Mouse (Mus musculus): ENCODE measurements around the gene Tmem132e. TPM values are rescaled to one million over a fixed set of nuclear protein-coding genes. Genes with fewer than 3 reads are reported as not detected.
A peak's percentile ranks its signal among the peaks of the same experiment; 100 is the strongest.

The Tmem132e gene
- polyA plus RNA-seq (2014; fragmentation: Nextera tagmentation; extraction: Ambion mirVana): 1.3 TPM in 2 replicates

- under 1% methylated on average over 86 of the region's 88 CpGs for WGBS
- DNase-seq (ENCODE audit: low spot score): peak; percentile 75
Observed at GRCm38 (mm10) chr11:82388371-82389313, at the start of gene Tmem132e. Tmem132e (plus strand) TSS chr11:82388900.

GRCm38 (mm10) chr11:82339921-82340401, 48.7 kb upstream of the Tmem132e start:
- H3K4me3 ChIP-seq (ENCODE audit: low read depth, low read length): no peak overlapping the region
- 0 out of 2 replicates have a peak, but pooled peaks cover 4% of the 10 kb centered on the region for H3K4me1 ChIP-seq (replicated peaks; ENCODE audit: control insufficient read depth, insufficient read depth, low read length)
- H3K9me3 ChIP-seq (ENCODE audit: control insufficient read depth, low read length): no peaks in the 10 kb centered on the region
- H3K4me2 ChIP-seq (ENCODE audit: low read length): no peak overlapping the region
- H3K27me3 ChIP-seq (replicated peaks; ENCODE audit: control insufficient read depth, insufficient read depth, low read length): no peaks in the 10 kb centered on the region
- no peak overlapping the region for H3K9ac ChIP-seq (ENCODE audit: low read length)
- WGBS: 11% methylated on average over 7 of the region's 7 CpGs
- H3K36me3 ChIP-seq (ENCODE audit: control insufficient read depth, insufficient read depth, low read length): no peaks in the 10 kb centered on the region
- ATAC-seq (replicated peaks; ENCODE audit: low FRiP score, low TSS enrichment, low read depth): no peak
- DNase-seq (ENCODE audit: low spot score): no peak
- H3K27ac ChIP-seq (ENCODE audit: low read depth): no peak overlapping the region

More at GRCm38 (mm10) chr11:82388371-82389313, at the start of gene Tmem132e:
- Histone ChIP-seq H3K27me3 (replicated peaks; ENCODE audit: control insufficient read depth, insufficient read depth, low read length) (peaks cover 87% of the 10 kb centered on the region), H3K4me1 (replicated peaks; ENCODE audit: control insufficient read depth, insufficient read depth, low read length) (peaks cover 13% of the 10 kb centered on the region), H3K4me2 (ENCODE audit: low read length) (peak within 1 kb of the TSS; percentile 89), H3K9me3 (ENCODE audit: control insufficient read depth, low read length) (no peaks in the 10 kb centered on the region), H3K4me3 (ENCODE audit: low read depth, low read length) (peak within 1 kb of the TSS; percentile 39), H3K27ac (ENCODE audit: low read depth) (no peak within 1 kb of the TSS), H3K36me3 (ENCODE audit: control insufficient read depth, insufficient read depth, low read length) (no peaks in the 10 kb centered on the region), H3K9ac (ENCODE audit: low read length) (peak within 1 kb of the TSS; percentile 44)
- ATAC-seq (replicated peaks; ENCODE audit: low FRiP score, low TSS enrichment, low read depth): peak; percentile 44; the same call in 1 of the 2 replicates

GRCm38 (mm10) chr11:82340416-82340815, 48.3 kb upstream of the Tmem132e start:
- Histone ChIP-seq H3K27ac (ENCODE audit: low read depth) (no peak overlapping the region), H3K4me1 (replicated peaks; ENCODE audit: control insufficient read depth, insufficient read depth, low read length) (0 out of 2 replicates have a peak, but pooled peaks cover 4% of the 10 kb centered on the region), H3K4me2 (ENCODE audit: low read length) (no peak overlapping the region), H3K36me3 (ENCODE audit: control insufficient read depth, insufficient read depth, low read length) (no peaks in the 10 kb centered on the region), H3K9ac (ENCODE audit: low read length) (no peak overlapping the region), H3K4me3 (ENCODE audit: low read depth, low read length) (no peak overlapping the region), H3K27me3 (replicated peaks; ENCODE audit: control insufficient read depth, insufficient read depth, low read length) (no peaks in the 10 kb centered on the region), H3K9me3 (ENCODE audit: control insufficient read depth, low read length) (no peaks in the 10 kb centered on the region)
- ATAC-seq (replicated peaks; ENCODE audit: low FRiP score, low TSS enrichment, low read depth) (no peak), DNase-seq (ENCODE audit: low spot score) (peak; percentile 50)
- WGBS: 29% methylated on average over 6 of the region's 6 CpGs

GRCm38 (mm10) chr11:82340900-82341299, 47.8 kb upstream of the Tmem132e start:
- ATAC-seq (replicated peaks; ENCODE audit: low FRiP score, low TSS enrichment, low read depth): no peak
- no peak for DNase-seq (ENCODE audit: low spot score)
- Histone ChIP-seq H3K27ac (ENCODE audit: low read depth) (no peak overlapping the region), H3K9ac (ENCODE audit: low read length) (no peak overlapping the region), H3K9me3 (ENCODE audit: control insufficient read depth, low read length) (no peaks in the 10 kb centered on the region), H3K4me1 (replicated peaks; ENCODE audit: control insufficient read depth, insufficient read depth, low read length) (0 out of 2 replicates have a peak, but pooled peaks cover 4% of the 10 kb centered on the region), H3K27me3 (replicated peaks; ENCODE audit: control insufficient read depth, insufficient read depth, low read length) (no peaks in the 10 kb centered on the region), H3K4me3 (ENCODE audit: low read depth, low read length) (no peak overlapping the region), H3K36me3 (ENCODE audit: control insufficient read depth, insufficient read depth, low read length) (no peaks in the 10 kb centered on the region), H3K4me2 (ENCODE audit: low read length) (no peak overlapping the region)
- WGBS: 26% methylated on average over 2 of the region's 2 CpGs

- H3K9me3 ChIP-seq (ENCODE audit: control insufficient read depth, low read length): no peaks in the 10 kb centered on the region
- 83% methylated on average over 10 of the region's 10 CpGs for WGBS
- DNase-seq (ENCODE audit: low spot score): no peak
Observed at GRCm38 (mm10) chr11:82351039-82351438, 37.7 kb upstream of the Tmem132e start.

GRCm38 (mm10) chr11:82370151-82370550, 18.5 kb upstream of the Tmem132e start:
- 74% methylated on average over 11 of the region's 11 CpGs for WGBS
- no peaks in the 10 kb centered on the region for H3K27me3 ChIP-seq (replicated peaks; ENCODE audit: control insufficient read depth, insufficient read depth, low read length)
- no peak overlapping the region for H3K4me2 ChIP-seq (ENCODE audit: low read length)
- no peak for ATAC-seq (replicated peaks; ENCODE audit: low FRiP score, low TSS enrichment, low read depth)
- H3K4me1 ChIP-seq (replicated peaks; ENCODE audit: control insufficient read depth, insufficient read depth, low read length): no peaks in the 10 kb centered on the region
- no peak for DNase-seq (ENCODE audit: low spot score)
- H3K27ac ChIP-seq (ENCODE audit: low read depth): no peak overlapping the region
- no peaks in the 10 kb centered on the region for H3K36me3 ChIP-seq (ENCODE audit: control insufficient read depth, insufficient read depth, low read length)
- H3K9me3 ChIP-seq (ENCODE audit: control insufficient read depth, low read length): no peaks in the 10 kb centered on the region
- H3K9ac ChIP-seq (ENCODE audit: low read length): no peak overlapping the region
- no peak overlapping the region for H3K4me3 ChIP-seq (ENCODE audit: low read depth, low read length)

More at GRCm38 (mm10) chr11:82351039-82351438, 37.7 kb upstream of the Tmem132e start:
- Histone ChIP-seq H3K27me3 (replicated peaks; ENCODE audit: control insufficient read depth, insufficient read depth, low read length) (no peaks in the 10 kb centered on the region), H3K36me3 (ENCODE audit: control insufficient read depth, insufficient read depth, low read length) (no peaks in the 10 kb centered on the region), H3K4me3 (ENCODE audit: low read depth, low read length) (no peak overlapping the region), H3K9ac (ENCODE audit: low read length) (no peak overlapping the region), H3K4me2 (ENCODE audit: low read length) (no peak overlapping the region), H3K27ac (ENCODE audit: low read depth) (no peak overlapping the region), H3K4me1 (replicated peaks; ENCODE audit: control insufficient read depth, insufficient read depth, low read length) (no peaks in the 10 kb centered on the region)
- ATAC-seq (replicated peaks; ENCODE audit: low FRiP score, low TSS enrichment, low read depth): no peak

DNA sequence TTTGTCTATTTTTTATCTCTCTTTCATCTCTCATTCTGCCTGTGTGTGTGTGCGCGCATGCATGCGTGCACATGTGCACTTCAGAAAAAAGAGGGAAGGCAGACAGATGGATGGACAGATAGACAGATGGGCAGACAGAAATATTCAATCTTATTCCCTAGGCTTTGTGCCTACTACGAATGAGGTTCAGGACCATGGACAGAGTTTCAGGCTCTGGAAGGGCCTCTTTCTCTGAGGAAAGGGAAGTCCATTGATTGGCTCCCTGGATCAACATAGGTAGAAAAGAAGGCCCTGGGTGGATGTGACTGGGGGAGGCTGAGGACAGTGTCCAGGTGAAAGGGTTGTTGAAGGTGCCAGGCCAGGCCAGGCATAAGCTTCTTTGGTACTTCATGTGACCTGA, 17.1 kb upstream of the Tmem132e start:
- DNase-seq (ENCODE audit: low spot score): peak; percentile 71
- no peaks in the 10 kb centered on the region for H3K9me3 ChIP-seq (ENCODE audit: control insufficient read depth, low read length)

DNA sequence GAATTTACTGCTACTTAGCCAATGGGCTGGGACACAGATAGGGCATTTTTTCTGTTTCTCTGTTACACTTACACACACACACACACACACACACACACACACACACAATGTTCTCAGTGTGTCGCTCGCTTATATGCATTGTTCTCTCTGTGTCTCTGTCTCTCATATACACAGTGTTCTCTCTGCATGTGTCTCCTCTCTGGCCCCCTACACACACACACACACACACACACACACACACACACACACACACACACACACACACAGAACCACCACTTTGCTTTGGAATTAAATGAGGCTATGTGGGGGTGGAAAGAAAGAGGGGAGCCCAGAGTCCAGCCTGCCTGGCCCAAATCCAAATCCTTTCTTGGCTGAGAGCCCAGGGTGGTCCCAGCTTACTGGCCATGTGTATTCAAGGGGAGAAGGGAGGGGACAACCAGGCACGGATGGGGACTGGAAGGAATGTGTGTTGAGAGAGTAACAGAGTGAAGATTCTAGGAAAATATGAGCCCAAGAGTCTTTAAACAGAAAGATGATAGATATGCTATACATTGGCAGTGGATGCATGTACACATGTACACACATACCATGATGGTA, 8.0 kb upstream of the Tmem132e start:
- H3K27me3 ChIP-seq (replicated peaks; ENCODE audit: control insufficient read depth, insufficient read depth, low read length): peaks cover 26% of the 10 kb centered on the region
- no peak overlapping the region for H3K9ac ChIP-seq (ENCODE audit: low read length)
- ATAC-seq (replicated peaks; ENCODE audit: low FRiP score, low TSS enrichment, low read depth): peak; percentile 55
- H3K4me2 ChIP-seq (ENCODE audit: low read length): no peak overlapping the region
- H3K36me3 ChIP-seq (ENCODE audit: control insufficient read depth, insufficient read depth, low read length): no peaks in the 10 kb centered on the region
- H3K27ac ChIP-seq (ENCODE audit: low read depth): no peak overlapping the region
- no peak overlapping the region for H3K4me3 ChIP-seq (ENCODE audit: low read depth, low read length)
- peaks cover 6% of the 10 kb centered on the region for H3K4me1 ChIP-seq (replicated peaks; ENCODE audit: control insufficient read depth, insufficient read depth, low read length)
- no peaks in the 10 kb centered on the region for H3K9me3 ChIP-seq (ENCODE audit: control insufficient read depth, low read length)
- WGBS: 46% methylated on average over 3 of the region's 3 CpGs
- DNase-seq (ENCODE audit: low spot score): peak; percentile 79

More for the DNA sequence above, 17.1 kb upstream of the Tmem132e start:
- H3K9ac ChIP-seq (ENCODE audit: low read length): no peak overlapping the region
- H3K4me2 ChIP-seq (ENCODE audit: low read length): no peak overlapping the region
- H3K36me3 ChIP-seq (ENCODE audit: control insufficient read depth, insufficient read depth, low read length): no peaks in the 10 kb centered on the region
- H3K4me1 ChIP-seq (replicated peaks; ENCODE audit: control insufficient read depth, insufficient read depth, low read length): no peaks in the 10 kb centered on the region
- H3K27ac ChIP-seq (ENCODE audit: low read depth): no peak overlapping the region
- no peak for ATAC-seq (replicated peaks; ENCODE audit: low FRiP score, low TSS enrichment, low read depth)
- H3K4me3 ChIP-seq (ENCODE audit: low read depth, low read length): no peak overlapping the region
- WGBS: 70% methylated on average over 4 of the region's 4 CpGs
- H3K27me3 ChIP-seq (replicated peaks; ENCODE audit: control insufficient read depth, insufficient read depth, low read length): no peaks in the 10 kb centered on the region
